Mouse (Mus musculus) liver, adult 2 months (tissue): Measurements from ENCODE around the gene Dnajb4.

Experiments used
- CTCF ChIP-seq: fragments of 200-500 bp; IDR thresholded peaks from 2 replicates; pipeline ENCODE4 v1.5.1; 2011; ENCODE audit warnings: low read depth, low read length, control low read depth
- POLR2A ChIP-seq: fragments of 200-500 bp; IDR thresholded peaks from 2 replicates; pipeline ENCODE4 v1.6.1; 2011; ENCODE audit warnings: low read length, control low read depth; ENCODE audit not compliant: insufficient read depth; ENCODE audit errors: extremely low read depth

- TF ChIP-seq POLR2A: no peak
- TF ChIP-seq CTCF: no peak
Measured at GRCm38 (mm10) chr3:152133621-152134020, 76.5 kb downstream of the Dnajb4 start.
